Mouse (Mus musculus): Measurements from ENCODE around the gene Cfap300.

Cfap300 gene

DNA sequence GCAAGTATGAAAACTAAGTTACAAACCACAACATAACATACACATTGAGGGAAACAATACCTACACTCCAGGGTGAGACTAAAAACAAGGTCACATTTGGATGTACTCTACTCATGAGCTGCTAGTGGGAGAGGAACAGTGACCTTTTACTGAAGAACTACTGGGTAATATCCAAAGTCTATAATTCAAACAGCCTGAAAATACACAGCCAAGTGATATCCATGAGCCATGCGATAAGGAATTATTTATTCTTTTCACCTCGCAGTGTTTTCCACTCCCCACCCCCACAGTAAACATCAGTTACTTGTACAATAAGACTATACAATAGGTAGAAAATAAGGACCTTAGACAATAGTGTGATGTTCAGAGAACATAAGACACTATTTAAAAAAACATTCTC, 62.5 kb downstream of the Cfap300 start:
- no peak for DNase-seq

DNA sequence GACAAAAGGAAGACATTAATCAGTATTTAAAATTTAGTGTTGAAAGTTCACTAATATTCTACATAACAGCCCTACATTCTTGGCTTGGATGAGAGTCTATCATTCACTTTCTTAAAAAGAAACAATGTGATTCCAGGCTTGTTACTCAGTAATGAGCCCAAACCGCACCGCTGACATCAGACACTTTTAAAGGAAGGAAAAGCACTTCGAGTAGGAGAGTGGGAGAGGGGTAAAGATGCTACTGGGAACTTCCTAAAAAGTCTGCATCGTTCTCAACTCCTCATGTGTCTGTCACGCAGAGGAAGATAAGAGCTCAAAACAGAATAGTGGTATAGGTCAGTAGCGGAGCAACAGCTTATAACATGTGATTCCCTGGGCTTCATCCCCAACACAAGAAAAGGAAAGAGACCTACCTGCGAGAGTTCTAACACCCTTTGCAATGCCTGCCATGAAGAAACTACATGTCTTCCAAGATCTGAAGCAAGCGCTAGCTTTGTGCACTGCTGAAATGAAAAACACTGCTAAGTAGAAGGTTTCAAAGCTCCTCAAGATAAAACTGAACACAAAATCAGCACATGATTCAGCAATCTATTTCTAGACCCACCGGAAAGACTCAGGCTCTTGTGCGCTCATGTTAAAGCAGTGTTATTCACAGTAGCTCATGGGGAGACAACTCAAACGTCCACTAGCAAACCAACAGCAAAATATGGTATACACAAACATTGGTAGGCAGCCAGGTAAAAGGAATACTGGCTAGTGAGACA, 63.3 kb downstream of the Cfap300 start:
- no peak for DNase-seq

DNA sequence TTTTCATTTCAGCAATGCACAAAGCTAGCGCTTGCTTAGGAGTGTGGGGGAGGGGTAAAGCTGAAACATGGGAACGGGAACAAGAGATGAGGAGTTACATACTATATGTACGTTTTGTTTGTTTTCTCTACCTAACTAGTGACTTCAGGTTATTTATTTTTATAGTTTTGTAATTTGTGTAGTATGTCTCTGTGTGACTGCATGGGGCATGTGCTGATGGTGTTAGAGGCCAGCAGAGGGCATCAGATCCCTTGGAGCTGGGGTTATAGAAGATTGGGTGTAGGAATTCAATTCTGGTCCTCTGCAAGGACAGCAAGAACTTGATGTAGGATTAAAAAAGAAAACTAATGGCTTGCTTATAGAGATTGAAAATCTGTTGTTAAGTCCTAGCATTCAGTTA, 64.1 kb downstream of the Cfap300 start:
- DNase-seq: no peak

DNA sequence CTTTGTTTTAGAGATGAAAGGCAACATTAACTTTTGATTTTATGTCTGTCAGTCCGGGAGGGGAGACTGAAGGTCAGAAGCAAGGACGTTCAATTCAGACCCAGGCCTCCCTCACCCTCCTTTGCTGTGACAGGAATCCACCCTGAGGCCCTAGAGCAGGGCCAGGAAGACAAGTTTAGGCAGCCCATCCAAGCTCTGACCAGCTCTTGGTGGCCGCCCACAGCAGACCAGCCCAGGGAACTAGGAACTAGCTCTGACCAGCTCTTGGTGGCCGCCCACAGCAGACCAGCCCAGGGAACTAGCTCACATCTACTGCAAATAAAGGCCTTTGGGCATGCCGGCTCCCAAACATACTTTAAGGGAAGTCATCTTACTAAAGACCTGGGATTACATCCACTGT, 65.0 kb downstream of the Cfap300 start:
- no peak for DNase-seq

DNA sequence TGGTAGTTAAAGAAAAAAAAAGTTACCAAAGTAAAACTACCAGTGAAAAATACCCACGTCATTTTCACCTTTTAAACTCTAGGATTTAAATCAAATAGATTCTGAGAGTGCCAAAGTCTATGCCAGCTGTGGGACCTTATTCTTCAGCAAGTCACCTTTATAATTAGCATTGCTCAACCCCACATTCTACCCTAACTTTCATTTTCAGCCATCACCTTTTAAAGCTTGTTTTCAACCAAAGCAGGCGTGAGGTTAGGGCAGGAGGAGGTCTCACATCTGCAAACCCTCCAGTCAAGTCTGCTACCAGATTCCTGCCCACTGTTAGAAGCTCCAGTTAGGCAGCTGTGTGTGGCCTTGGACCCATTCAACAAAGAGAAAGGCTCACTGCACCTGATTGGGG, 70.6 kb downstream of the Cfap300 start:
- no peak for DNase-seq
